Mouse (Mus musculus) T-cell, adult 66 days (primary cell): ENCODE data around the gene Zfp710. TPM values are rescaled to one million over a fixed set of nuclear protein-coding genes. Genes with fewer than 3 reads are reported as not detected.

Source experiments
- total RNA-seq, 2 experiments: library from RNA; stranded (reverse); gene quantifications; 3 replicates in 1 of 2; 4 replicates in 1 of 2; pipeline ENCODE4 v1.2.4; 2023

The Zfp710 gene
- 10 to 100 TPM; 27.9 to 35.9 TPM for total RNA-seq

DNA sequence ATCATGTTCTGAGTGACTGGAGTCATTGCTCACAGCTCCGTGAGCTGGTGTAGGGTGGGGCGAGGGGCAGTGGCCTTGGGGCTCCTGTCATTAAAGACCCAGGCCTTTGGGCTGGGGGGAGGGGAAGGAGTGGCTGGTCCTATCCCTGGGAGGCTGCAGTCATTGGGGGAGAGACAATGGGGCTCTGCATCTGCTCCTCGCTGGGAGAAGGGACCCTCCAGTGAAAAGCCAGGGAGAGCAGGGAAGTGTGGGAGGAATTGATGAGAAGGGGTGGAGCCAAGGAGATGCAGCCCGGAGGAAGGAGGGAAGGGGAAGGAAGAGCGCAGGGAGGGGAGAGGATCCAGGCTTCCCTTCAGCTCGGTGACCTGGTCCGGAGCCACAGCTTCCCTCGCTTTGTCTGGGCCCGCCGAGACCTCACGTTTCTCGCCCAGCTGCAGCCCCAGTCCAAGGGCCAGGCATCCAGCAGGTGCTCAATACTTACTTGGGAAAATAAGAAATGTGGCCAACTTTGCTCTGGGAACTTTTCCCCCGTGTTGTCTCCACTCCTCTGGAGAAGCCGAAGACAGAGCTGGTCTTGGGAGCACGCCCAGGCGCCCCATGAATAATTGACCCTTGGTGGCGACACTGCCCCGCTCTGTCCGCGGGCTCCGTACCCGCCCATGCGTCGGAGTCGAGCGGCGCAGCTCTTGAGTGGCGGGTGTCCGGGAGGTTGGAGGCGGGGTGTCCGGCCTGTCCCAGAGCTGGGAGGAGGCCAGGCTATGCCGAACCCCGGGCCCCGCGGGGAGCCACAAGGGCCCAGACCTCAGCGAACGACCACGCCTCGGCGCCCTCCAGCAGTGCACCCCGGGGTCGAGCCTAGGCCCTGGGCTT lies at the start of gene Zfp710:
TSS of gene Zfp710 (plus strand) at position 294 of the 870 bp plus-strand sequence.

DNA sequence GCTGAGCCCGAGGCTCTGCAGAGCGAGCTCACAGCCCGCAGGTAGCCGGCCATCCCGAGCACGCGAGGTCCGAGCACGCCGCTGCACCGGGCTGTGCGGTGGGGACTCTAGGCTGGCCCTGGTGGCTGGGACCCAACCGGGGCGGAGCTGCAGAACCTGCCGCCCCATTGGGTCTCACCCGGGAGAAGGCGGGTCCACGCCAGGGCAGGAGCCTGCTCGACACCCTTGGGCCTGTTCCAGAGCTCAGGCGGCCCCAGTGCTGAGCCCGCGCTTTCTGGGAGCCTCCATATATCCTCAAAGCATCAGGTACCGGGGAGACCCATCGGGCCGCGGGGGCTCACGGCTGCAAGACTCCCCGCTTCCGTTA lies 90.6 kb downstream of the Zfp710 start, which contains the start of gene Idh2:
TSS of gene Idh2 (minus strand) at position 169 of the 367 bp plus-strand sequence.

Other genes with a start within 250 kb of the Zfp710 start
- not detected for gene Mesp1, start 231.0 kb upstream of the Zfp710 start, total RNA-seq
- under 1 TPM in 1 of 2 experiments, not detected in 1; 0.30 TPM for gene Mesp2, start 214.1 kb upstream of the Zfp710 start, total RNA-seq
- gene Anpep, start 163.8 kb upstream of the Zfp710 start, total RNA-seq: under 1 TPM in 1 of 2 experiments, not detected in 1; 0.35 TPM
- gene Ap3s2, start 104.2 kb upstream of the Zfp710 start, total RNA-seq: 10 to 100 TPM; 17.3 to 17.4 TPM
- gene Arpin, start 89.5 kb upstream of the Zfp710 start, total RNA-seq: not detected
- gene Idh2, start 90.6 kb downstream of the Zfp710 start, total RNA-seq: 10 to 100 TPM; 38.1 to 41.4 TPM
- 10 to 100 TPM; 49.1 to 50.8 TPM for gene Sema4b, start 162.0 kb downstream of the Zfp710 start, total RNA-seq
- gene Cib1, start 208.0 kb downstream of the Zfp710 start, total RNA-seq: 10 to 100 TPM; 46.9 to 58.5 TPM
- gene Gdpgp1, start 208.1 kb downstream of the Zfp710 start, total RNA-seq: 1 to 10 TPM; 6.9 to 8.1 TPM
- gene Ttll13, start 221.6 kb downstream of the Zfp710 start, total RNA-seq: 1 to 10 TPM in 1 of 2 experiments, under 1 TPM in 1; 0.41 to 1.0 TPM
- gene Ngrn, start 236.4 kb downstream of the Zfp710 start, total RNA-seq: 10 to 100 TPM; 21.1 to 21.8 TPM
- 10 to 100 TPM; 30.0 to 36.6 TPM for gene Vps33b, start 244.8 kb downstream of the Zfp710 start, total RNA-seq